Mouse (Mus musculus) gastrocnemius, postnatal 10 days (tissue): ENCODE results near the gene Vmn1r215. TPM values are rescaled to one million over a fixed set of nuclear protein-coding genes. Genes with fewer than 3 reads are reported as not detected.
"Not testable (repeated sequence)": the region's sequence is repeated elsewhere in the genome, so short reads cannot be mapped to it uniquely, and the experiment has no call there.

Source experiments
- DNase-seq: peaks from one replicate; pipeline ENCODE4 v3.0.0; 2021; ENCODE audit warnings: mixed read lengths
- long read RNA-seq, 2 experiments: library from polyadenylated mRNA; stranded (forward); transcript quantifications; one replicate each; pipeline ENCODE4 v2.0.0; 2021
- total RNA-seq, 2 experiments: library from RNA; stranded (reverse); gene quantifications; 2 replicates each; pipeline ENCODE4 v1.2.3; 2021

Gene Vmn1r215
- total RNA-seq, result not detected
- long read RNA-seq, experiment 1, result 0 reads
- long read RNA-seq, experiment 2, result 0 reads

GRCm38 (mm10) chr13:23067725-23068124 is at the start of gene Vmn1r215:
TSS of gene Vmn1r215 (plus strand) at chr13:23068025.
- DNase-seq, result no peak

GRCm38 (mm10) chr13:23018158-23018557 is 49.7 kb upstream of the Vmn1r215 start:
- DNase-seq, result no peak

- DNase-seq, result no peak
Observed at GRCm38 (mm10) chr13:23024812-23025211, 43.0 kb upstream of the Vmn1r215 start.

- no peak for DNase-seq
Observed at GRCm38 (mm10) chr13:23030118-23030517, 37.7 kb upstream of the Vmn1r215 start, which contains the start of gene Vmn1r214. TSS of gene Vmn1r214 (plus strand) at chr13:23030418.

- DNase-seq, result no peak
Observed at GRCm38 (mm10) chr13:23057778-23058177, 10.0 kb upstream of the Vmn1r215 start.

- DNase-seq, result no peak
Observed at GRCm38 (mm10) chr13:23069312-23069711, 1.5 kb downstream of the Vmn1r215 start.

GRCm38 (mm10) chr13:23094386-23094785 is 26.6 kb downstream of the Vmn1r215 start:
- no peak for DNase-seq

- DNase-seq, result not testable (repeated sequence)
Observed at GRCm38 (mm10) chr13:23118126-23118525, 50.3 kb downstream of the Vmn1r215 start, which contains the start of gene Vmn1r217. TSS of gene Vmn1r217 (minus strand) at chr13:23118226.

- DNase-seq, result no peak
Observed at GRCm38 (mm10) chr13:23120611-23121010, 52.8 kb downstream of the Vmn1r215 start.

Other genes with a start within 250 kb of the Vmn1r215 start
- not detected for gene Vmn1r210, start 236.7 kb upstream of the Vmn1r215 start, total RNA-seq
- gene Vmn1r211, start 210.5 kb upstream of the Vmn1r215 start, total RNA-seq, result not detected
- not detected for gene Vmn1r212, start 183.8 kb upstream of the Vmn1r215 start, total RNA-seq
- not detected for gene Vmn1r213, start 60.4 kb upstream of the Vmn1r215 start, total RNA-seq
- gene Vmn1r214, start 37.6 kb upstream of the Vmn1r215 start, total RNA-seq, result not detected
- not detected for gene Vmn1r217, start 50.2 kb downstream of the Vmn1r215 start, total RNA-seq
- gene Vmn1r218, start 65.1 kb downstream of the Vmn1r215 start, total RNA-seq, result not detected
- gene Vmn1r219, start 91.3 kb downstream of the Vmn1r215 start, total RNA-seq, result not detected
- gene Vmn1r220, start 120.0 kb downstream of the Vmn1r215 start, total RNA-seq, result not detected
- gene Vmn1r221, start 146.1 kb downstream of the Vmn1r215 start, total RNA-seq, result not detected
- gene Vmn1r222, start 167.9 kb downstream of the Vmn1r215 start, total RNA-seq, result not detected
- not detected for gene Vmn1r223, start 179.1 kb downstream of the Vmn1r215 start, total RNA-seq